Mouse (Mus musculus) layer of hippocampus, adult 8-10 months (tissue): ENCODE measurements at regions not wholly inside any gene's neighbourhood (a gene's known extent, or its start where the extent isn't known, plus 50 kb on each side); places are given as distances from the start of the nearest gene placed in this dataset.
A peak's percentile ranks its signal among the peaks of the same experiment; 100 is the strongest.
"Not testable (repeated sequence)": the region's sequence is repeated elsewhere in the genome, so short reads cannot be mapped to it uniquely, and the experiment has no call there.

Experiments
- DNase-seq, 2 experiments: peaks; one replicate each; pipeline ENCODE4 v3.0.0; 2022; ENCODE audit warnings: low spot score in 2 of 2

- no peak for DNase-seq
Measured at GRCm38 (mm10) chr13:88459474-88460173, 361.6 kb upstream of the Edil3 start.

- no peak for DNase-seq
Measured at GRCm38 (mm10) chr13:88490104-88490503, 331.2 kb upstream of the Edil3 start.

DNA sequence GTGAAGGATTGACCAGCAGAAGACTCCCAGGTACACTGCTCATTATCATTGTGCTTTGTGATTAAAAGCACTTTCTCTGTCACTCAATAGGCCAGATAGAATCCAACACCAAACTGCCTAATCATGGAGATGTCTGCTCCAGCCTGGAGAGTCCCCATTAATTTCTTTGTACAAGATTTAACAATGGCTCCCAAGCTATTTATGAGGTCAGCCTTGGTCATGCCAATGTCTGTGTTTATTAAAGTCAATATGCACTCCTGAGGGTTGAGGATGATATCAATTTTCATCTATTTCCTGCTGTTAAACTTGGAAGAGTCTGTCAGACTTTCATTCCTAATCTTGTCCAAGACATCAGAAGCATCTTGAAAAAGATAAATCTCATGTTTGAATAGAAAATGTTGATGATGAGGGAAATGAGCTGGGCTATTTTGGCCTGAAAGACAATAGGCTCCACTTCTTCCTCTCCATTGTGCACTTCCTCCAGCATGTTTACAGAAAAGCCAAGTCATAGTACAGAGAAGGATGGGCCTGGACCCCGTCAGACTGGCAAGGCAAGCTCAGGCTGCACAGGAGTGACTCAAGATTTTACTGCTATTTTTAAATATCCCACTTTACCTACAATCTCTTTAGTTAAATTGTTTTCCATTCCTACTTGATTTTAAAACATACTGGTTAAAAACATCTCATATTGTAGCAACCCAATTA, 310.3 kb upstream of the Edil3 start:
- DNase-seq: no peak

DNA sequence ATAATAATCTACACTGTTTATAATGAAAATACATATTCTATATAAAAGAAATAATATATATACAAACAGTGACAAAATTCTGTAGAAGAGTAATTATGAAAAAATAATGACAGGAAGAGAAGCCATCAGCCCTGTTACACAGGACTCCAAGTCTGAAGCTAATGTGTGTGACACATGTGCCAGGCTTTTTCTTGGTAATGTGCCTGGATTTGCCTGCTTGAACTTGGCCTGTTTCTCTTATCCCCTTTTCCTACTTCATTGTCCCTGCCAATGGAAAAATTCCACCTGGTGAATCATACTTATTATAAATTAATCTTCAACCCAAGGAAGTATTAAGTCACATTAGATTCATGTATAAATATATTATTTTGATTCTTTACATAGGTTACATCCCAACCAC, 286.5 kb upstream of the Edil3 start:
- DNase-seq: no peak

- peak; percentile 44 to 59 for DNase-seq
Measured at GRCm38 (mm10) chr13:88554504-88554903, 266.8 kb upstream of the Edil3 start.

GRCm38 (mm10) chr13:88564978-88565377, 256.3 kb upstream of the Edil3 start:
- no peak for DNase-seq

DNA sequence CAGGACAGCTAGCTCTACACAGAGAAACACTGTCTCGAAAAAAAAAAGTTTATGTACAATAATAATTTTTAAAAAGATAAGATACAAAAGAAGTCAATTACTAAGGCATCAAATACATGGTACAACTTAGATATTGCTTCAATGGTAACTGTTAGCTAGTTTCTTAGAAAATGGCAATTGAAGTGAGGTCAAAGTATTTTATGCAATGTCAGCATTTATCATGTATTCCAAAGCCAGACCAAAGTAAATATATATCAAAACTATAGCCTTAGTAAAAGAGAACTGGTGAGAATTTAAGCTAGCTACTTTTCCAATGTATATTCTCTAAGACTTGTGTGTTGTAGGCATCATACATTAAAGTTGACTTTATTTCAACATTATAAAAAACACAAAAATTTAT, 219.0 kb upstream of the Edil3 start:
- DNase-seq: no peak

DNA sequence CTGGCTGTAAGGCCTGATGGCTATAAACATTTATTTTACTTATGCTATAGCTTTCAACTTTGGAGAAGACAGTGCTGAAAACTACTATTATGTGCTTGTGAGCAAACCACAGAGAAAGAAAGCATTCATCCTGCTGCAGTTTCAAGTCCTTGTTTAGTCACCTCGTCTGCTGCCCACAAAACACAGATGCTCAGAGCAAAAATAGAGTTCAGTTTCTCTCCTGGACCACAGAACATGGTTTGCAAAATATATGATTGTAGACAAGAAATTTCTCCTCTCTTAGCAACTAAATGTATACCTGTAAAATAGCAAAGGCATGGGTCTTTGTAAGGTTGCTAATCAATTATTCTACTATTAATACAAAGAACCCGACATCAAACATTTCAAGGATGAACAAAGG, 210.7 kb upstream of the Edil3 start:
- peak in 1 of 2 experiments; percentile 3 for DNase-seq

DNA sequence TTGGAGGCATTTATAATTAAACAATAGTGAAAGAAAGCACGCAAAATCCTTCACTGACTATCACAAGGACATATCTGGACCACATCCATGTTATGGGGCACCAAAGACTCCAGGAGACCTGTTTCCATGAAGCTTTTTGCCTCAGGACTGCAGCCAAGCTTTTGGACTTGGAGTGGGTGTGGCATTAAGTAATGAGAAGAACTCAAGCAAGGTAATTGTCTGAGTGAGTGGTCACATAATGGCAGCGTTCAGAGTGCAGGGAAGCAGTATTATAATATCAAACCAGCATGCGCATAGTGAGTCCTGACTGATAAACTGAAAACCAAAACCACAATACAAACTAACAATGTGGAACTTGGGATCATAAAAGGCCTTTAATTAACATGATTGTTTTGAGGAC, 208.0 kb upstream of the Edil3 start:
- DNase-seq: no peak

- DNase-seq: no peak
Measured at GRCm38 (mm10) chr13:88650135-88650534, 171.1 kb upstream of the Edil3 start.

GRCm38 (mm10) chr13:88651036-88651435, 170.2 kb upstream of the Edil3 start:
- no peak for DNase-seq

DNA sequence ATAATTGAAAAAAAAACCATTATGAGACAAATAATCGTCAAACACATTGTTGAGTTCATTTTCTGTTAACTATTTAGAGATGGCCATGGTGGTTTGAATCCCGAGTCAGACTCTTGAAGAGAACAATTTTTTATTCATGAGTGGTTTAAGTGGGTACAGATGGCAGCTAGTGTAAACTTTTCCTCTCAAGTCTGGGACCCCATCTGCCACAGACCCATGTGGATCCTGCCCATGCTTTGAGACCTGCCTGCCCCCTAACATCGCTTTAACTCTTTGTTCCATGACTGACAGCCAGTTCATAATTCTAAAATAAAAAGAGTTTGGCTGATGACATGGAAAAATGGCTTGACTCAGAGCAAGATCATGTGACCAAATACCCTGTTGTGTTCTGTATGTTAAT, 166.2 kb upstream of the Edil3 start:
- no peak for DNase-seq

- no peak for DNase-seq
Measured at GRCm38 (mm10) chr13:88675835-88676234, 145.4 kb upstream of the Edil3 start.

DNA sequence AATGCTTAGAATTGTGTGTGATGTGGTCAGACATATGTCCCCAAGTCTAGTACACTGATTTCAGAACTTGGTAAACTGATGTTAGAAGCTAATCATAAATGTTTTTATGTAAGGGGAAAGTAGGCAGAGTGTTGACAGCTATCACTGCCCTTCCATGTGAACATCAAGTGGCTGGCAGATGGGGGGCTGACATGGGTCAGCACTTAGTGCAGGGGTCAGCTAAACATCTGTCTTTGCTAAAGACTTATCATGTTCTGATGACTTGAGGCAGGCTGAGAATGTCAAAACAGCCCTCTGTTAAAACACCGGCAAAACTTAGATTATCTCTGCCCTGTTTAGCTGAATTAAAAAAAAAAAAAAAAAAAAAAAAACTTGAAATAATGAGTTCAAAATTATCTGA, 116.7 kb upstream of the Edil3 start:
- no peak for DNase-seq

- not testable (repeated sequence) for DNase-seq
Measured at GRCm38 (mm10) chr13:88729626-88730025, 91.6 kb upstream of the Edil3 start.

- no peak for DNase-seq
Measured at GRCm38 (mm10) chr13:88749916-88750315, 71.4 kb upstream of the Edil3 start.
